Mouse (Mus musculus) B cell, adult (primary cell): ENCODE data around the gene Rhox3h. TPM values are rescaled to one million over a fixed set of nuclear protein-coding genes. Genes with fewer than 3 reads are reported as not detected.

ENCODE experiments used
- total RNA-seq: library from RNA; stranded (reverse); gene quantifications from 4 replicates; pipeline ENCODE4 v1.2.4, GENCODE M21; 2023; ENCODE audit not compliant: inconsistent age

The Rhox3h gene
- total RNA-seq = not detected in 4 replicates

GRCm38 (mm10) chrX:37668664-37669063, at the start of gene Rhox3h:
TSS of gene Rhox3h (minus strand) at chrX:37668764.

GRCm38 (mm10) chrX:37673177-37673576, 4.6 kb upstream of the Rhox3h start, which contains the start of gene Rhox2h:
TSS of gene Rhox2h (minus strand) at chrX:37673277.

DNA sequence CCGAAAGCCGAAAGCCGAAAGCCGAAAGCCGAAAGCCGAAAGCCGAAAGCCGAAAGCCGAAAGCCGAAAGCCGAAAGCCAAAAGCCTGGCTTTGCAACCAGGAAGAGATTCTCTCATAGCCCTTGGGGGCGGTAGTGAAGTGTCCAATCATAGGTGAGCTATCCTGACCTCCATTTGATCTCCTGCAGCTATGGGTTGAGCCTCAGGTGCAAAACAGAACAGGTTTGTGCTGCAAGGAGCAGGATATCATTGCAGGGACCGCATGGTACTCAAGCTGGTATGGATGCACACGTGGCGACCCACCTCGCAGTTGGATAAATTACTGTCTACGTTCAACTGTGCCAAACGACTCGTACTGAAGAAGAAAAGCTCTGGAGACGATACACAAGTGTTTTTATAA, 17.3 kb downstream of the Rhox3h start, which contains the start of gene Rhox4g:
Gene Rhox4g (minus strand): TSS at position 101 of the 400 bp plus-strand sequence.

DNA sequence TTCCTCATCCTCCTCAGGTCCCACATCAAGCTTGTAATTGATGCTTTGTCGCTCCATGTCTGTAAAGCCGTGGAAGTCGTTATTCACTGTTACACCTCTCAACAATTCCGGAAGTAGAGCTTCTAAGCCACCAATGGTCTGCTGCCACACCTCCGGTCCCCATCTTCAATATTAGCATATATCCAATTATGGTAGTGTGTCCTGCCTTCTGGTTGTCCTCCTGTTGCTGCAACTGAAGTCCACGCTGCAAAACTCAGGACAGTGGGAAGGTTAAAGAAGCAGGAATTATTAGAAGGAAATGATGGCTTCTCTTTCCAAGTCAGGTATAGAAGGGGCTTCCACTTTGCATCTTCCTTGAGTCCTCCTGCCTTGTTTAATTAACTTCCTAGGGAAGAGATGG, 25.2 kb downstream of the Rhox3h start, which contains the start of gene Rhox2g:
Gene Rhox2g (minus strand): TSS at position 101 of the 400 bp plus-strand sequence.

GRCm38 (mm10) chrX:37628512-37628911, 40.1 kb downstream of the Rhox3h start, which contains the start of gene Rhox3g:
TSS of gene Rhox3g (minus strand) at chrX:37628612.

Other genes starting within 250 kb of the Rhox3h start
- gene Rhox4b, start 236.3 kb downstream of the Rhox3h start, total RNA-seq = not detected in 4 replicates
- gene Rhox2c, start 215.1 kb downstream of the Rhox3h start, total RNA-seq = not detected in 4 replicates
- not detected in 4 replicates for gene Rhox3c, start 210.2 kb downstream of the Rhox3h start, total RNA-seq
- not detected in 4 replicates for gene Rhox4c, start 188.4 kb downstream of the Rhox3h start, total RNA-seq
- not detected in 4 replicates for gene Rhox2d, start 175.3 kb downstream of the Rhox3h start, total RNA-seq
- not detected in 4 replicates for gene Rhox4d, start 154.4 kb downstream of the Rhox3h start, total RNA-seq
- gene Rhox2e, start 138.3 kb downstream of the Rhox3h start, total RNA-seq = not detected in 4 replicates
- not detected in 4 replicates for gene Rhox3e, start 126.7 kb downstream of the Rhox3h start, total RNA-seq
- not detected in 4 replicates for gene Rhox4e, start 111.4 kb downstream of the Rhox3h start, total RNA-seq
- not detected in 4 replicates for gene Rhox2f, start 97.4 kb downstream of the Rhox3h start, total RNA-seq
- not detected in 4 replicates for gene Rhox3f, start 87.8 kb downstream of the Rhox3h start, total RNA-seq
- not detected in 4 replicates for gene Rhox4f, start 61.1 kb downstream of the Rhox3h start, total RNA-seq
- gene Rhox3g, start 40.2 kb downstream of the Rhox3h start, total RNA-seq = not detected in 4 replicates
- gene Rhox2g, start 25.3 kb downstream of the Rhox3h start, total RNA-seq = not detected in 4 replicates
- gene Rhox4g, start 17.4 kb downstream of the Rhox3h start, total RNA-seq = not detected in 4 replicates
- not detected in 4 replicates for gene Rhox2h, start 4.5 kb upstream of the Rhox3h start, total RNA-seq
- gene Rhox5, start 136.1 kb upstream of the Rhox3h start, total RNA-seq = not detected in 4 replicates
- not detected in 4 replicates for gene Rhox6, start 158.1 kb upstream of the Rhox3h start, total RNA-seq
- gene Rhox7a, start 162.9 kb upstream of the Rhox3h start, total RNA-seq = not detected in 4 replicates
- not detected in 4 replicates for gene Rhox8, start 210.2 kb upstream of the Rhox3h start, total RNA-seq
- gene Rhox7b, start 228.5 kb upstream of the Rhox3h start, total RNA-seq = not detected in 4 replicates
- gene Rhox9, start 233.0 kb upstream of the Rhox3h start, total RNA-seq = not detected in 4 replicates